Mouse (Mus musculus) MEL (cell line): Measurements from ENCODE around the gene Thada. TPM values are rescaled to one million over a fixed set of nuclear protein-coding genes. Genes with fewer than 3 reads are reported as not detected.

Experiments
- DNase-seq: peaks from one replicate; pipeline ENCODE4 v3.0.0; 2011; ENCODE audit warnings: low read depth, low spot score
- H3K27ac ChIP-seq: 2 replicates; pipeline ENCODE4 v1.5.1; 2012; ENCODE audit warnings: low read depth, mild to moderate bottlenecking, control low read depth, low read length, moderate library complexity; ENCODE audit not compliant: control insufficient read depth
- H3K27me3 ChIP-seq, 2 experiments: fragments of 150-350 bp in 1 of 2; sonication (generic) in 1 of 2; 2 replicates each; pipeline ENCODE4 v1.6.1; 2012; ENCODE audit warnings: low read length in 2 of 2, mild to moderate bottlenecking in 2 of 2, improper control_type of control experiment in 1 of 2, moderate library complexity in 1 of 2; ENCODE audit not compliant: insufficient read depth in 2 of 2, control insufficient read depth in 1 of 2
- H3K36me3 ChIP-seq, 2 experiments: 2 replicates each; pipeline ENCODE4 v1.6.1; 2012 to 2014; ENCODE audit warnings: low read length in 2 of 2, improper control_type of control experiment in 1 of 2, inconsistent platforms in 1 of 2, mild to moderate bottlenecking in 1 of 2; ENCODE audit not compliant: insufficient read depth in 2 of 2, control insufficient read depth in 1 of 2
- H3K4me1 ChIP-seq, 2 experiments: fragments of 150-350 bp in 1 of 2; sonication (generic) in 1 of 2; 2 replicates each; pipeline ENCODE4 v1.6.1; 2012; ENCODE audit warnings: low read length in 2 of 2, improper control_type of control experiment in 1 of 2, mild to moderate bottlenecking in 1 of 2; ENCODE audit not compliant: insufficient read depth in 2 of 2, control insufficient read depth in 1 of 2
- H3K4me3 ChIP-seq, 2 experiments: fragments of 150-350 bp in 1 of 2; sonication (generic) in 1 of 2; 2 replicates each; pipeline ENCODE4 v1.5.1; 2012; ENCODE audit warnings: low read depth in 2 of 2, low read length in 2 of 2, mild to moderate bottlenecking in 2 of 2, moderate library complexity in 2 of 2, control low read depth in 1 of 2, improper control_type of control experiment in 1 of 2; ENCODE audit not compliant: control insufficient read depth in 1 of 2, insufficient read depth in 1 of 2
- H3K79me2 ChIP-seq: 2 replicates; pipeline ENCODE4 v1.6.1; 2012; ENCODE audit warnings: mild to moderate bottlenecking, low read length, moderate library complexity; ENCODE audit not compliant: control insufficient read depth, poor library complexity, insufficient read depth
- H3K9ac ChIP-seq: 2 replicates; pipeline ENCODE4 v1.6.1; 2012; ENCODE audit warnings: low read depth, mild to moderate bottlenecking, control low read depth, low read length, moderate library complexity; ENCODE audit not compliant: control insufficient read depth, poor library complexity, severe bottlenecking
- H3K9me3 ChIP-seq: fragments of 150-350 bp; sonication (generic); replicated peaks from 2 replicates; pipeline ENCODE4 v1.6.1; 2012; ENCODE audit warnings: mild to moderate bottlenecking, low read length, improper control_type of control experiment, moderate library complexity; ENCODE audit not compliant: insufficient read depth
- E2F4 ChIP-seq: IDR thresholded peaks from 2 replicates; pipeline ENCODE4 v1.6.1; 2011; ENCODE audit warnings: low read depth, low read length, improper control_type of control experiment, borderline replicate concordance
- GATA1 ChIP-seq: IDR thresholded peaks from 2 replicates; pipeline ENCODE4 v1.6.1; 2011; ENCODE audit warnings: low read depth, low read length, improper control_type of control experiment
- HCFC1 ChIP-seq: IDR thresholded peaks from 2 replicates; pipeline ENCODE4 v1.6.1; 2012; ENCODE audit warnings: low read depth, mild to moderate bottlenecking, inconsistent platforms, low read length, improper control_type of control experiment, moderate library complexity
- MAFK ChIP-seq: IDR thresholded peaks from 2 replicates; pipeline ENCODE4 v1.6.1; 2011; ENCODE audit warnings: low read depth, mild to moderate bottlenecking, low read length, improper control_type of control experiment, borderline replicate concordance
- MYB ChIP-seq: IDR thresholded peaks from 2 replicates; pipeline ENCODE4 v1.6.1; 2011; ENCODE audit warnings: mild to moderate bottlenecking, low read depth, low read length, improper control_type of control experiment
- NELFE ChIP-seq: IDR thresholded peaks from 2 replicates; pipeline ENCODE4 v1.6.1; 2011; ENCODE audit warnings: low read depth, low read length, improper control_type of control experiment
- NRF1 ChIP-seq: IDR thresholded peaks from 2 replicates; pipeline ENCODE4 v1.6.1; 2014; ENCODE audit warnings: low read depth, mild to moderate bottlenecking, inconsistent platforms, low read length, improper control_type of control experiment, moderate library complexity; ENCODE audit not compliant: poor library complexity, insufficient read depth, severe bottlenecking
- RCOR1 ChIP-seq: IDR thresholded peaks from 2 replicates; pipeline ENCODE4 v1.6.1; 2012; ENCODE audit warnings: low read depth, mild to moderate bottlenecking, inconsistent platforms, low read length, improper control_type of control experiment
- SMC3 ChIP-seq: IDR thresholded peaks from 2 replicates; pipeline ENCODE4 v1.6.1; 2011; ENCODE audit warnings: low read depth, low read length, improper control_type of control experiment
- ZC3H11A ChIP-seq: IDR thresholded peaks from 2 replicates; pipeline ENCODE4 v1.6.1; 2012; ENCODE audit warnings: low read depth, mild to moderate bottlenecking, inconsistent platforms, low read length, improper control_type of control experiment
- ZKSCAN1 ChIP-seq: IDR thresholded peaks from 2 replicates; pipeline ENCODE4 v1.6.1; 2012; ENCODE audit warnings: low read depth, mild to moderate bottlenecking, inconsistent platforms, low read length, improper control_type of control experiment, moderate library complexity
- polyA plus RNA-seq, 2 experiments: library from polyadenylated mRNA; stranded (reverse) in 1 of 2; unstranded in 1 of 2; fragments of >175 nt in 1 of 2; fragments of >200 nt in 1 of 2; gene quantifications; 2 replicates each; pipeline versions ENCODE4 v1.2.1 to v1.2.4; 2012; ENCODE audit warnings: low replicate concordance in 2 of 2, low read depth in 1 of 2; ENCODE audit not compliant: insufficient read length in 2 of 2, insufficient read depth in 1 of 2, missing spikeins in 1 of 2
- total RNA-seq: library from RNA; depleted of rRNA; stranded (reverse); fragments of 300-350 nt; gene quantifications from 2 replicates; pipeline ENCODE4 v1.2.3, GENCODE M21; 2012

The Thada gene
- total and polyA plus RNA-seq, 3 experiments = 19.8 to 20.6 TPM; not detected in 1

DNA sequence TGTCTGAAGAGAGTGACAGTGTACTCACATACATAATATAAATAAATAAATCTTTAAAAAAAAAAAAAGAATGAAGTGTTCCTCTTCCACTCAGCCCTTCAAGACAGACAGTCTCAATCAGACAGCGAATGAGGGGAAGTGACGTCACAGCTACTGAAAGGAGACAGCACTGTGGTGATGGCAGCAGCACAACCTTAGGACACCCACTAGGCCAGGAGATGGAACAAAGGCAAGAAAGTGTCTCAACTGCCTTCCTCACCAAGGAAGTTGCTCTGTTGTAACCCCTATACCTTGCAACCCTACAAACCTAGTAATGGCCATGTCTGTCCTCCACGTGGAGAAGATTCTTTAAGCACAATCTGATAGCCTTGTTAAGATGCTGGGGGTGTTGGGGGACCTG lies 125.4 kb downstream of the Thada start:
- no peaks in the 10 kb centered on the region for H3K9me3 ChIP-seq
- TF ChIP-seq SMC3 = no peak
- no peak for TF ChIP-seq GATA1
- TF ChIP-seq HCFC1 = no peak
- TF ChIP-seq MAFK = no peak
- H3K27ac ChIP-seq = no peak overlapping the region
- H3K4me1 ChIP-seq = no peaks in the 10 kb centered on the region
- DNase-seq = no peak
- peaks cover 0 to 2% of the 10 kb centered on the region in 2 experiments; a peak in 1 of 4 replicates for H3K36me3 ChIP-seq
- no peaks in the 10 kb centered on the region for H3K27me3 ChIP-seq
- no peak overlapping the region for H3K9ac ChIP-seq
- H3K4me3 ChIP-seq = no peak overlapping the region
- H3K79me2 ChIP-seq = no peaks in the 10 kb centered on the region

DNA sequence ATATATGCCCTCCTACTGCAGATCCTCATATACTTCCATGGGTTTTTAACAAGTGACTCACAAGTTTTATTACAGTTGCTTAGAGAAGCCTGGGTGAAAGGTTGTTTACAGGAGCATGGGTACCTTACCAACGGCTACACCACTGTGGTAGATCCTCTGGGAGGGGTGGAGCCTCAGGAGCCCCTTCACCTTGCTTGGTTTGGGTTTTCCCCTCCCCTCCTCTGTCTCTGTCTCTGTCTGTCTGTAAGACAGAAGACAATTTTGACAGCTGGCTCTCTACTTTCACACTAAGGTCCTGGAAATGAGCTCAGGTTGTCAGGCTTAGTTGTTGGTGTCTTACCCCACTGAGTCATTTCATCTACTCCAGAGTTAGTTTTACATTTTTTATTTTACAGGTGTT lies 130.0 kb downstream of the Thada start:
- H3K27ac ChIP-seq = no peak overlapping the region
- peaks cover 2 to 15% of the 10 kb centered on the region in 2 experiments; a peak in 3 of 4 replicates for H3K4me1 ChIP-seq
- no peak for DNase-seq

DNA sequence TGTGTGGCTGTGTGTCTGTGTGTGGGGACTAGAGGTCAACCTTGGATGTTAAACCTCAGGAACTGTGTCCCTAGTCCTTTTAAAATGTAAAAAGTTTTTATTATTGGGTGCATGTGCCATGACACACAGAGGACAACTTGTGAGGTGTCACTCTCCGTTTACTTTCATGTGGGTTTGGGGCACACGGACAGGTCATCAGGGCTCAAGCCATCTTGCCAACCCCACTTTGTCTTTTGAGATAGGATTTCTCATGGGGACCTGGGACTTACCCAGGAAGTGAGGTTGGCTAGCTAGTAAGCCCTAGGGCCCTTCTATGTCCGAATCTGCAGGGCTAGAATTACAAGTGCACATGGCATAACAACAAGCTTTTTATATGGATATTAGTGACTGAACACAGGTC lies 130.9 kb downstream of the Thada start:
- Histone ChIP-seq H3K36me3 (peaks cover 2 to 20% of the 10 kb centered on the region in 2 experiments), H3K9ac (no peak overlapping the region), H3K9me3 (no peaks in the 10 kb centered on the region), H3K79me2 (no peaks in the 10 kb centered on the region), H3K4me3 (no peak overlapping the region), H3K4me1 (peaks cover 2 to 15% of the 10 kb centered on the region in 2 experiments; a peak in 3 of 4 replicates), H3K27ac (no peak overlapping the region), H3K27me3 (no peaks in the 10 kb centered on the region)
- TF ChIP-seq RCOR1 (no peak), GATA1 (no peak), ZKSCAN1 (no peak), MYB (no peak), MAFK (no peak), NRF1 (no peak), NELFE (no peak)
- DNase-seq = no peak

More for the DNA sequence above, 130.0 kb downstream of the Thada start:
- H3K4me3 ChIP-seq = no peak overlapping the region
- H3K79me2 ChIP-seq = no peaks in the 10 kb centered on the region
- no peaks in the 10 kb centered on the region for H3K27me3 ChIP-seq
- TF ChIP-seq E2F4 = no peak
- TF ChIP-seq ZC3H11A = no peak
- H3K36me3 ChIP-seq = peaks cover 2 to 16% of the 10 kb centered on the region in 2 experiments
- no peak overlapping the region for H3K9ac ChIP-seq
- H3K9me3 ChIP-seq = no peaks in the 10 kb centered on the region
